Mouse (Mus musculus) thymus, adult 2 months (tissue): ENCODE results near the gene Capn2.

Source experiments
- CTCF ChIP-seq: fragments of 200-500 bp; IDR thresholded peaks from 2 replicates; pipeline ENCODE4 v1.5.1; 2012; ENCODE audit warnings: mild to moderate bottlenecking, control low read depth, low read length, moderate library complexity, borderline replicate concordance; ENCODE audit not compliant: control insufficient read depth, poor library complexity, insufficient read depth; ENCODE audit errors: extremely low read depth
- POLR2A ChIP-seq: fragments of 200-500 bp; IDR thresholded peaks from 2 replicates; pipeline ENCODE4 v1.6.1; 2012; ENCODE audit warnings: mild to moderate bottlenecking, low read length, control low read depth, moderate library complexity; ENCODE audit not compliant: control insufficient read depth, poor library complexity, insufficient read depth; ENCODE audit errors: extremely low read depth

DNA sequence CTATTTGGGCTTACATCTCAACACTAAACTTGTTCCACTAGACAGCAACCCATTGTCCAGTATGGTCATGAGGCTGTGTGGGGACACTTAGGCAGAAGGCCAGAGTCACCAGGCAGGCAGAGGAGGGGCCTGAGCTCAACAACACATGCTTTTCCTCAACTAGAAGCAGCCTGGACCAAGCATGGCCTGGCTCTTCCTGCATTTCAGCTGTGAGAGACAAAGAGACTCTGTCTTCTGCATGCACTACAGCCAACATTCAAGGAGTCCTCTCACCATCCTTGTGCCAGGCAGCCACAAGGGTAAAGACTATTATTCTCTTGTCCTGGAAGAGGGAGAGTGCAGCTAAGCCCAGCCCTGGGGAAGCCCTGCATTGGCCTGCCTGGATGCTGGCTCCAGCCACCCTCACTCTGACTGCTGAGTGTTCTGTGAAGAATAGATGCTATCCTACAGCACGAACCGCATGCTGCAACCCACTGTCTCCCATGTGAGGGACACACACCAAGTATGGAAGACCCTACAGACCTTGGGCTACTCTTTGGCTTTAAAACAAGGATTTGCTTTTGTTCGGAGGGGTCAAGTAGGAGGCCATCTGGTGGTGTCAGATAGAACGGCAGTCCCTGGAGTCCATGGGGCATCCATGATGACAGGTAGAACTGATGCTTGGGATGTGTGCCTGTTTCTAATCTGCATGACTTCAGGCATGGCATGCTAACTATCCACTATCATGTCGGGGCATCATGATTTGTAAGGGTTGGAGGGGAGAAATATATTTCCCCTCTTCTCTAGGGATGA is 42.2 kb downstream of the Capn2 start:
- TF ChIP-seq POLR2A (no peak), CTCF (no peak)
